Mouse (Mus musculus) brain, adult 2 months (tissue): ENCODE measurements at regions not wholly inside any gene's neighbourhood (a gene's known extent, or its start where the extent isn't known, plus 50 kb on each side); places are given as distances from the start of the nearest gene placed in this dataset.
A peak's percentile ranks its signal among the peaks of the same experiment; 100 is the strongest.

Experiments used
- DNase-seq: peaks from one replicate; pipeline ENCODE4 v3.0.0; 2011; ENCODE audit warnings: low read depth, low spot score

DNA sequence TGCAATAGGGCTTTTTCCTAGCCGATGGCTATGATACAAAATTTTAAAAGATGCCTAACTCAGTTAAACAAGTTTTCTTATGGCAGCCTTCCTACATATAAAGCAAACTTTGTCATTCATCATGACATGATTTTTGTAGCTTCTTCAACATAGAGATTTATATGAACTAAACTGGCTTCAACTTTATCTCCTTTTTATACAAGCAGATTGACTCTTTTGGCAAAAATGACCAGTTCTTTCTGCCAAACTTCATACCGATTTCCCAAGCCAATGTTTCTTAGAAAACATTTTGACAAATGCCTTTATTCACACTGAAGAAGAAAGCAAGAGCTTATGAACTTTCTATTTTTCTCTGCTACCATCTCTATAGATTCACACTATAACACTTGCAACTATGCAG is 648.6 kb downstream of the Slco6d1 start:
- peak; percentile 3 for DNase-seq

DNA sequence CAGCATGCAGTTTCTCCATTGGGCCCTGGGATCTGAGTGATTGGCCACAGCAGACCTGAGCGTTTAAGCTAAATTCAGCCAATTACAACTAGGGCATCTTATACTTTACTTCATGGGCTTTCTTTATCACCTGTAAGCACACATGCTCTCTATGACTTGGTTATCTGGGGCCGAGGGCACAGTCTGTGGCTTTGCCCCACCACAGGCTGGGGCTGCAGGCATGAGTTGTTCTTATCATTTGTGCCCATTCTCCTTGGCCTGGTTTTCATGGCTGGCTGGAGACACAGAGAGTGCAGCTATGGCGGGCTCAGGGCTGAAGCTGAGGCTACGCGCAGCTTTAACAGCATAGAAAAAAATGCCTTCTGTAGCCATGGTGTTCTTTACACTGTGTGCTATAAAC is 653.2 kb downstream of the Slco6d1 start:
- DNase-seq, result no peak
